Mouse (Mus musculus): Measurements from ENCODE around the gene Rhpn2. TPM values are rescaled to one million over a fixed set of nuclear protein-coding genes. Genes with fewer than 3 reads are reported as not detected.

The Rhpn2 gene
- total RNA-seq, 1 experiment, result 12.7 TPM

DNA sequence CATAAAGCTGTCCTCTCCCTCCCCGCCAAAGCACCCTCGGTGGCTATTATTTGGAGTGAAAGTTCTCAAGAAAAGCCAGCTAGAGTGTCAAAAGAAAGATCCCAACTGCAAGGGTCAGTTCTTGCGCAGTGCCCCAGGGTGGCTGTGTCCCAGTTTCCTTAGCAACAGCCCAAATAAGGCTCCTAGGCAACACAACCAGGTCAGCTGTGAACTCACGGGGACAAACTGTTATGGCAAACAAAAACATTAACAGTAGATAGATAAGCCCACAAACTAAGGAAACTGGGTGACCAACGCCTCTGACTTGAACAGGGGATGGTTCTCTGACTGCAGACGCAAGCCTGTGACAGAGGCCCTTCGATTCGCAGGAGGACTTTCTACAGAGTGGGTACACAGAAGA is 34.3 kb upstream of the Rhpn2 start:
- no peak overlapping the region; the same call in 1 of the 2 replicates for H3K27ac ChIP-seq (ENCODE audit: insufficient read depth, low read depth, low read length, poor library complexity, severe bottlenecking)
- H3K9me3 ChIP-seq (ENCODE audit: control insufficient read depth, insufficient read depth, low read depth, low read length), result no peaks in the 10 kb centered on the region
- H3K4me3 ChIP-seq (ENCODE audit: insufficient read depth in 1 of 2, low read depth in 1 of 2, low read length in 2 of 2, poor library complexity in 1 of 2, severe bottlenecking in 1 of 2), result no peak overlapping the region
- no peaks in the 10 kb centered on the region for H3K4me1 ChIP-seq (ENCODE audit: control insufficient read depth in 2 of 2, insufficient read depth in 2 of 2, low read length in 2 of 2, poor library complexity in 1 of 2)
- H3K9ac ChIP-seq (ENCODE audit: insufficient read depth, low read depth, low read length, poor library complexity, severe bottlenecking), result no peak overlapping the region
- peaks cover 21% of the 10 kb centered on the region for H3K36me3 ChIP-seq (ENCODE audit: control insufficient read depth, insufficient read depth, low read length, poor library complexity, severe bottlenecking)
- no peak for DNase-seq (ENCODE audit: low read depth, low spot score)
- TF ChIP-seq HCFC1 (IDR thresholded peaks at IDR 0.05; ENCODE audit: borderline replicate concordance, insufficient read depth, low read length) (no peak), CHD2 (IDR thresholded peaks at IDR 0.05; ENCODE audit: low read depth, low read length) (no peak), ZC3H11A (IDR thresholded peaks at IDR 0.05; ENCODE audit: borderline replicate concordance, low read depth, low read length) (no peak), ZNF384 (IDR thresholded peaks at IDR 0.05; ENCODE audit: low read depth, low read length) (no peak), MAFK (IDR thresholded peaks at IDR 0.05; ENCODE audit: insufficient read depth, low read depth, low read length) (no peak)
- in situ Hi-C loops (cut with MboI; ENCODE audit: low sequenced_read_pairs in 2 of 2, unreplicated experiment in 2 of 2), result no loop called here

DNA sequence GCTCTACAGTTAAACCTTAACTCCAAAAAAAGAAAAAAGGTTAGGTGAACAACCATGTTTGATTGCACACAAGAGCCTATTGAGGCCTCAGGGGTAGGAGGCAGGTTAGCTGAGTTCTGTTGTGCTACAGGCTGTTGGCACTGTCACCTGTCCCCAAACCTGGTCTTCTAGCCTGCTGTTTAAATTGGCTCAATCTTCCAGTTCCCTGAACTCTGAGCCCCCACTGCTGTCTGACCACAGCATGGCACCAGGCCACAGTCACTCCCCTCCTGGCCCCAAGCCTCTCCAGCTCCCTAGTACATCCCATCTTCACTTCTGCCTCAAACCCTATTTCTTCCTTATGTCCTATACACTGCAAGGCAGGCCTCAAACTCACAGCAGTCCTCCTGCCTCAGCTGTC is 33.2 kb upstream of the Rhpn2 start:
- TF ChIP-seq MAFK (IDR thresholded peaks at IDR 0.05; ENCODE audit: insufficient read depth, low read depth, low read length) (no peak), ZC3H11A (IDR thresholded peaks at IDR 0.05; ENCODE audit: borderline replicate concordance, low read depth, low read length) (no peak), ZNF384 (IDR thresholded peaks at IDR 0.05; ENCODE audit: low read depth, low read length) (no peak), HCFC1 (IDR thresholded peaks at IDR 0.05; ENCODE audit: borderline replicate concordance, insufficient read depth, low read length) (no peak), CHD2 (IDR thresholded peaks at IDR 0.05; ENCODE audit: low read depth, low read length) (no peak)

GRCm38 (mm10) chr7:35311214-35311613 is 22.8 kb upstream of the Rhpn2 start:
- peaks cover 2 to 4% of the 10 kb centered on the region in 2 experiments; a peak in 2 of 4 replicates for H3K4me1 ChIP-seq (ENCODE audit: control insufficient read depth in 2 of 2, insufficient read depth in 2 of 2, low read length in 2 of 2, poor library complexity in 1 of 2)
- H3K9me3 ChIP-seq (ENCODE audit: control insufficient read depth, insufficient read depth, low read depth, low read length), result no peaks in the 10 kb centered on the region
- H3K27ac ChIP-seq (ENCODE audit: insufficient read depth, low read depth, low read length, poor library complexity, severe bottlenecking), result no peak overlapping the region
- no peak overlapping the region for H3K4me3 ChIP-seq (ENCODE audit: insufficient read depth in 1 of 2, low read depth in 1 of 2, low read length in 2 of 2, poor library complexity in 1 of 2, severe bottlenecking in 1 of 2)
- no peak overlapping the region for H3K9ac ChIP-seq (ENCODE audit: insufficient read depth, low read depth, low read length, poor library complexity, severe bottlenecking)
- no peak for DNase-seq (ENCODE audit: low read depth, low spot score)
- in situ Hi-C loops (cut with MboI; ENCODE audit: low sequenced_read_pairs in 2 of 2, unreplicated experiment in 2 of 2), result no loop called here
- TF ChIP-seq ZNF384 (IDR thresholded peaks at IDR 0.05; ENCODE audit: low read depth, low read length), result no peak
- no peak for TF ChIP-seq CHD2 (IDR thresholded peaks at IDR 0.05; ENCODE audit: low read depth, low read length)
- no peak for TF ChIP-seq MAFK (IDR thresholded peaks at IDR 0.05; ENCODE audit: insufficient read depth, low read depth, low read length)
- TF ChIP-seq ZC3H11A (IDR thresholded peaks at IDR 0.05; ENCODE audit: borderline replicate concordance, low read depth, low read length), result no peak
- no peak for TF ChIP-seq HCFC1 (IDR thresholded peaks at IDR 0.05; ENCODE audit: borderline replicate concordance, insufficient read depth, low read length)
- H3K36me3 ChIP-seq (ENCODE audit: control insufficient read depth, insufficient read depth, low read length, poor library complexity, severe bottlenecking), result peaks cover 6% of the 10 kb centered on the region

More for the DNA sequence above, 33.2 kb upstream of the Rhpn2 start:
- DNase-seq (ENCODE audit: low read depth, low spot score), result no peak
- Histone ChIP-seq H3K36me3 (ENCODE audit: control insufficient read depth, insufficient read depth, low read length, poor library complexity, severe bottlenecking) (peaks cover 13% of the 10 kb centered on the region), H3K9ac (ENCODE audit: insufficient read depth, low read depth, low read length, poor library complexity, severe bottlenecking) (no peak overlapping the region), H3K4me3 (ENCODE audit: insufficient read depth in 1 of 2, low read depth in 1 of 2, low read length in 2 of 2, poor library complexity in 1 of 2, severe bottlenecking in 1 of 2) (no peak overlapping the region), H3K4me1 (ENCODE audit: control insufficient read depth in 2 of 2, insufficient read depth in 2 of 2, low read length in 2 of 2, poor library complexity in 1 of 2) (no peaks in the 10 kb centered on the region), H3K27ac (ENCODE audit: insufficient read depth, low read depth, low read length, poor library complexity, severe bottlenecking) (no peak overlapping the region), H3K9me3 (ENCODE audit: control insufficient read depth, insufficient read depth, low read depth, low read length) (no peaks in the 10 kb centered on the region)
- in situ Hi-C loops (cut with MboI; ENCODE audit: low sequenced_read_pairs in 2 of 2, unreplicated experiment in 2 of 2), result no loop called here

- no peaks in the 10 kb centered on the region for H3K9me3 ChIP-seq (ENCODE audit: control insufficient read depth, insufficient read depth, low read depth, low read length)
- no peak overlapping the region for H3K4me3 ChIP-seq (ENCODE audit: insufficient read depth in 1 of 2, low read depth in 1 of 2, low read length in 2 of 2, poor library complexity in 1 of 2, severe bottlenecking in 1 of 2)
- no peak overlapping the region for H3K27ac ChIP-seq (ENCODE audit: insufficient read depth, low read depth, low read length, poor library complexity, severe bottlenecking)
- no peak overlapping the region for H3K9ac ChIP-seq (ENCODE audit: insufficient read depth, low read depth, low read length, poor library complexity, severe bottlenecking)
- peaks cover 1 to 7% of the 10 kb centered on the region in 2 experiments; a peak in 3 of 4 replicates for H3K4me1 ChIP-seq (ENCODE audit: control insufficient read depth in 2 of 2, insufficient read depth in 2 of 2, low read length in 2 of 2, poor library complexity in 1 of 2)
- no peak for TF ChIP-seq ZC3H11A (IDR thresholded peaks at IDR 0.05; ENCODE audit: borderline replicate concordance, low read depth, low read length)
- no peak for TF ChIP-seq CHD2 (IDR thresholded peaks at IDR 0.05; ENCODE audit: low read depth, low read length)
- no peak for TF ChIP-seq ZNF384 (IDR thresholded peaks at IDR 0.05; ENCODE audit: low read depth, low read length)
- TF ChIP-seq HCFC1 (IDR thresholded peaks at IDR 0.05; ENCODE audit: borderline replicate concordance, insufficient read depth, low read length), result no peak
- TF ChIP-seq MAFK (IDR thresholded peaks at IDR 0.05; ENCODE audit: insufficient read depth, low read depth, low read length), result no peak
- H3K36me3 ChIP-seq (ENCODE audit: control insufficient read depth, insufficient read depth, low read length, poor library complexity, severe bottlenecking), result peaks cover 3% of the 10 kb centered on the region
- in situ Hi-C loops (cut with MboI; ENCODE audit: low sequenced_read_pairs in 2 of 2, unreplicated experiment in 2 of 2), result no loop called here
- no peak for DNase-seq (ENCODE audit: low read depth, low spot score)
These were observed 19.8 kb upstream of the Rhpn2 start for GRCm38 (mm10) chr7:35314156-35314555.

Data from ES-E14 (cell line).